Mouse (Mus musculus) mouse trophoblast stem cell (cell line): ENCODE data around the gene Pi4kb.

Experiments
- in situ Hi-C, 2 experiments: fragments of 300-500 bp; cut with MseI, MboI; formaldehyde crosslinking; loops; 2 replicates in 1 of 2; 3 replicates in 1 of 2; pipeline ENCODE4 v1.15.1; 2025

Gene Pi4kb

GRCm38 (mm10) chr3:95056275-95056674 lies 81.7 kb downstream of the Pi4kb start:
- in situ Hi-C loops: no loop called here
